Mouse (Mus musculus): ENCODE measurements around the gene Atf7. TPM values are rescaled to one million over a fixed set of nuclear protein-coding genes. Genes with fewer than 3 reads are reported as not detected.

Atf7 gene
- 13.7 and 17.4 TPM in 2 replicates for polyA plus RNA-seq (2014; fragmentation: Nextera tagmentation; extraction: Ambion mirVana)

DNA sequence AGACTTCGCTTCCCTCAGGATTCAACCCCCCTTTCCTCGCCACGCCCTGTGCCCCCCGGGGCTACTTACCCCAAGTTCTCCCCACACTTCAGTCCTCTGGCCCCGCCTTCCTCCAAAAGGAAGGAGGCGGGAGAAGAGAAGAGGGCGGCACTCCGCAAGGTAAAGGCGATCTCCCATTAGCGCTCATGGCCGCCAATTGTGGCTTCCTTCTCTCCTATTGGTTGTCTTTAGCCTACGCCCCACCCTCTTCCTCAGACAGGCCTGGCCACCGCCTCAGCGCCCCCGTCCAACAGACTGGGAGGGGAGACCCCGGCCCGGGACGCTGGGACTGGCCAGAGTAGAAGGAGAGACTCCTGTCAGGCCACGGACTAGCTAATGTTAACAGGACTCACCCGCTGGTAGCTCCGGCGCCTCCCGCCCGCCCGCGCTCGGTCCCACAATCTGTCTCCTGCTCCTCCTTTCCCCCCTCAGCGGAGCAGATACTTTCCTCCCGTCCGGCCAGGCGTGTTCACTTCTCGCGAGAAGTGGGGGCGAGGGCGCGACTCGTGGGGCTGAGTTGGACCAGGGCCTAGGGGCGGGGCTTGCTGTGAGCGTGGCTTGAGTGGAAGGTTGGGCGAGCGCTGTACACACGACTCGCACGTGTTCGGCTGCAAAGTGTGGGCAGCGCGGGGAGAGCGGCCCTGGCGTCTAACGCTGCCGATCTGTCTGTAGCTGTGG, at the start of gene Atf7, which contains the start of gene Gm28047:
Gene Atf7, minus strand, starts transcription at position 495 of the 717 bp plus-strand sequence.
Gene Gm28047, minus strand, starts transcription at position 98 of the 717 bp plus-strand sequence.
- H3K4me3 ChIP-seq (ENCODE audit: low read depth, low read length) = peak within 1 kb of the TSS; percentile 69
- H3K4me1 ChIP-seq (ENCODE audit: control insufficient read depth, insufficient read depth, low read length) = no peaks in the 10 kb centered on the region
- H3K4me2 ChIP-seq (ENCODE audit: low read depth, low read length) = peak within 1 kb of the TSS; percentile 76
- peak; percentile 99 for DNase-seq (ENCODE audit: low spot score)
- H3K9me3 ChIP-seq (replicated peaks; ENCODE audit: control insufficient read depth, low read length) = no peaks in the 10 kb centered on the region
- no peaks in the 10 kb centered on the region for H3K27me3 ChIP-seq (ENCODE audit: control insufficient read depth, insufficient read depth, low read length)
- H3K27ac ChIP-seq (replicated peaks; ENCODE audit: low read depth, low read length) = peak within 1 kb of the TSS; percentile 96
- H3K9ac ChIP-seq (replicated peaks; ENCODE audit: low read length) = peak within 1 kb of the TSS; percentile 86
- peak; percentile 99 for ATAC-seq (replicated peaks; ENCODE audit: insufficient number of reproducible peaks, low FRiP score, low TSS enrichment, low read depth)
- no peaks in the 10 kb centered on the region for H3K36me3 ChIP-seq (replicated peaks; ENCODE audit: control insufficient read depth, insufficient read depth, low read depth, low read length)
- WGBS = under 1% methylated on average over 41 of the region's 51 CpGs

GRCm38 (mm10) chr15:102673548-102673947, 48.3 kb upstream of the Atf7 start:
- Histone ChIP-seq H3K36me3 (replicated peaks; ENCODE audit: control insufficient read depth, insufficient read depth, low read depth, low read length) (no peaks in the 10 kb centered on the region), H3K9ac (replicated peaks; ENCODE audit: low read length) (no peak overlapping the region), H3K4me2 (ENCODE audit: low read depth, low read length) (peak overlapping the region; percentile 8), H3K9me3 (replicated peaks; ENCODE audit: control insufficient read depth, low read length) (no peaks in the 10 kb centered on the region), H3K4me3 (ENCODE audit: low read depth, low read length) (no peak overlapping the region), H3K4me1 (ENCODE audit: control insufficient read depth, insufficient read depth, low read length) (no peaks in the 10 kb centered on the region), H3K27me3 (ENCODE audit: control insufficient read depth, insufficient read depth, low read length) (no peaks in the 10 kb centered on the region), H3K27ac (replicated peaks; ENCODE audit: low read depth, low read length) (peak overlapping the region; percentile 64)
- peak; percentile 83 for DNase-seq (ENCODE audit: low spot score)
- peak; percentile 58; the same call in 1 of the 2 replicates for ATAC-seq (replicated peaks; ENCODE audit: insufficient number of reproducible peaks, low FRiP score, low TSS enrichment, low read depth)
- 3% methylated on average over 10 of the region's 10 CpGs for WGBS

DNA sequence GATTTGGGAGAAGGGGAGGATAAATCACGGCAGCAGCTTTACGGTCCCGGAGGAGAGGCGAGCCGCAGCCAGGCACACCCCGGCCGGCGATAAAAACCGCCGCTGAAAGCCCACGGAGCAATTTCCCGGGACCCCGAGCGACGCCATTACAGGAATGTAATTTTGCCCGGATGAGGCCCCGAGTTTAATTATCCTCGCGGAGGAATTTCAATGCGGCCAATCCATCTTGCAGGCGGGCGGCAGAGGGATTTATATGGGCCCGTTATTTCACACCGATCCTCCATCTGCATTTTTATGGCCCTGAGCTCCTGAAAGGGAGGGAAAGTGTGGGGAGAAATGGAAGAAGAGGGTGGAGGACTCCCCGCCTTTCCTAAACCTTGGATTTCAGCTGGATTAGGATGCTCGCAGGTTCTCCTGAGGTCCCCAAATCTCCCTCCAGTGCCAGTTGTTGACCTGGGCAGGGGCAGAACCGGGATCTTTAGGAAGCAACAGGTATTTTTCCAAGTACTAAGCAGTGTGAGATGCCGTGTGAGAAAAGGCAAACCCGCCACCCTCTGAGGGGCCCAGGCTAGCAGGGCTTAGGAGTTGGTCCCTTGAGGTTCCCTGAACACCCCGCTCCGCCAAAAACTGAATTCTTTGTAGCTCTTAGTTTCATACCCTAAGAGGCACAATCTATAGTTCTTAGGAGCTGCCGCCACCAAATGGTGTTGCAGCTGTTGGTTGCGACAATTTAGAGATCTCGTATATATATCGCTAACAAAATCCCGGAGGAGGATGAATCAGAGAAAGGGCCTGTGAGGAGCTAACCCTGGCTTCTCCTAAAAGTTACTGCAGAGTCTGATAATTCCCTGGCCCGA, 47.2 kb upstream of the Atf7 start, which contains the start of gene Atp5g2:
Gene Atp5g2, minus strand, starts transcription at position 138 of the 857 bp plus-strand sequence.
- Histone ChIP-seq H3K9me3 (replicated peaks; ENCODE audit: control insufficient read depth, low read length) (no peaks in the 10 kb centered on the region), H3K4me3 (ENCODE audit: low read depth, low read length) (peak within 1 kb of the TSS; percentile 43), H3K27me3 (ENCODE audit: control insufficient read depth, insufficient read depth, low read length) (no peaks in the 10 kb centered on the region), H3K36me3 (replicated peaks; ENCODE audit: control insufficient read depth, insufficient read depth, low read depth, low read length) (no peaks in the 10 kb centered on the region), H3K9ac (replicated peaks; ENCODE audit: low read length) (peak within 1 kb of the TSS; percentile 90), H3K4me2 (ENCODE audit: low read depth, low read length) (peak within 1 kb of the TSS; percentile 72), H3K27ac (replicated peaks; ENCODE audit: low read depth, low read length) (peak within 1 kb of the TSS; percentile 99), H3K4me1 (ENCODE audit: control insufficient read depth, insufficient read depth, low read length) (no peaks in the 10 kb centered on the region)
- 3% methylated on average over 37 of the region's 37 CpGs for WGBS
- peak; percentile 73 for DNase-seq (ENCODE audit: low spot score)
- 0 out of 2 replicates have a peak, but pooled peaks have one; percentile 7 for ATAC-seq (replicated peaks; ENCODE audit: insufficient number of reproducible peaks, low FRiP score, low TSS enrichment, low read depth)

DNA sequence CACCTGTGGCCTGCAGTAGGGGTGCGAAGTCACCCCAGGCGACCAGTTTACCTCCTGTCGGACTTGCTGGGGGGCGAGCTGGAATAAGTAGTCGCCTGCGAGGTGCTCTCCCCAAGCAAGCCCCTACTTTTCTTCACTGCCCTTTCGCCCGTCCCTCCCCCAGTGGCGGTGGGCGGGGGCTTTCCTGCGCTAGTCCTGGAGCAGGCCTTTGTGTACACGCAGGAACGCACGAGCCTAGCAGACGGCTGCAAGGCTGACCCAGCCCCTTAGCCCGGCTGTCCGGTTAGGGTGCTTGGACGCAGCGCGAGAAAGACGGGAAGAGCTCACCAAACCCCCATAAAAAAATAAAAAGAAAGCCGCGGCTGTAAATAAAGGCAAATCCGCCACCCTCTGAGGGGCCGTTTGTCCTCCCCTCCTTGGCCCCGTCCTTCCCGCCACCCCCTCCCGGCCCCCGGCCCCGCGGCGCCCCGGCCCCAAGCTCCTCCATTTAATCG, 46.5 kb upstream of the Atf7 start:
- peaks cover 2% of the 10 kb centered on the region for H3K36me3 ChIP-seq (replicated peaks; ENCODE audit: control insufficient read depth, insufficient read depth, low read depth, low read length)
- H3K4me2 ChIP-seq (ENCODE audit: low read depth, low read length) = peak overlapping the region; percentile 72
- peak overlapping the region; percentile 90 for H3K9ac ChIP-seq (replicated peaks; ENCODE audit: low read length)
- DNase-seq (ENCODE audit: low spot score) = peak; percentile 87
- no peaks in the 10 kb centered on the region for H3K4me1 ChIP-seq (ENCODE audit: control insufficient read depth, insufficient read depth, low read length)
- under 1% methylated on average over 31 of the region's 34 CpGs for WGBS
- H3K27ac ChIP-seq (replicated peaks; ENCODE audit: low read depth, low read length) = peak overlapping the region; percentile 99
- ATAC-seq (replicated peaks; ENCODE audit: insufficient number of reproducible peaks, low FRiP score, low TSS enrichment, low read depth) = peak; percentile 69
- peak overlapping the region; percentile 43 for H3K4me3 ChIP-seq (ENCODE audit: low read depth, low read length)
- no peaks in the 10 kb centered on the region for H3K27me3 ChIP-seq (ENCODE audit: control insufficient read depth, insufficient read depth, low read length)
- H3K9me3 ChIP-seq (replicated peaks; ENCODE audit: control insufficient read depth, low read length) = no peaks in the 10 kb centered on the region

DNA sequence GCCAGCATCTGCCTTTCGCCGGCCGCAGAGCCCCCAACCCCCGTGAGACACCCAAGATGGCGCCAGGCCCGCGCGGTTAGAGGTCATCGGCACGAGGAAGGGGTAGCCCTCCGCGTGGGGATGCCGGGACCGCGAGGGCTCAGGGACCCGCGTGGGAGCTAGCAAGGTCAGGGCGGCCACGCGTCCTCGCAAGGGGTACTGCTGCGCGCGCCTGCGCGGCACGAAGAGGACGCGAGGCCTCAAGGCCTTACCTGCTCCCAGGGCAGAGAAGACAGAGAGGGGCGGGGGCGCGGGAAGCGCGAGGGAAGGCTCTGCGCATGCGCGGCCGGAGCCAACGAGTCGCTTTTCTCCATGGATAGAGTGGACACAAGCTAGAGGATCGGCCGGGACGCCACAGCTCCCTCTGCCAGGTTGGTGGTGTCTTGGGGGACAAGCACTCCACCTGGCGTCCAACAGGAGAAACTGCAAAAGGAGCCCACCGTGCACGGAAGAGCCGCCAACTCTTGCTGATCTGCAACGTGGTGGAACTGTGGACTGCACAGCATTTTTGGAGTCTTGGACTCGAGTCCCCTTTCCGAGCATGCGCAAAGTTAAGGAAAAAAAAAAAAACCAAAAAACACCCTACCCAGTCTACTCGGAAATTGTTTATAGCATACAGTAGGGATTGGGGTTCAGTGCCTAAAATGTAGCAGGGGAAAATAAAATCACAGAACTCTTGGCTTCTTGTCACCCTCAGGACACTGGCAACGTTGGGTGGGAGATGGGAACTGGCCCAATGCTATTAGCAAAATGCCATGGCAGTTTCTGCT, 45.7 kb upstream of the Atf7 start:
- under 1% methylated on average over 53 of the region's 53 CpGs for WGBS
- Histone ChIP-seq H3K4me2 (ENCODE audit: low read depth, low read length) (peak overlapping the region; percentile 80), H3K36me3 (replicated peaks; ENCODE audit: control insufficient read depth, insufficient read depth, low read depth, low read length) (peaks cover 6% of the 10 kb centered on the region), H3K9me3 (replicated peaks; ENCODE audit: control insufficient read depth, low read length) (no peaks in the 10 kb centered on the region), H3K4me1 (ENCODE audit: control insufficient read depth, insufficient read depth, low read length) (no peaks in the 10 kb centered on the region), H3K27me3 (ENCODE audit: control insufficient read depth, insufficient read depth, low read length) (no peaks in the 10 kb centered on the region), H3K9ac (replicated peaks; ENCODE audit: low read length) (peak overlapping the region; percentile 99), H3K4me3 (ENCODE audit: low read depth, low read length) (peak overlapping the region; percentile 75), H3K27ac (replicated peaks; ENCODE audit: low read depth, low read length) (peak overlapping the region; percentile 99)
- ATAC-seq (replicated peaks; ENCODE audit: insufficient number of reproducible peaks, low FRiP score, low TSS enrichment, low read depth) (peak; percentile 91), DNase-seq (ENCODE audit: low spot score) (peak; percentile 99)

DNA sequence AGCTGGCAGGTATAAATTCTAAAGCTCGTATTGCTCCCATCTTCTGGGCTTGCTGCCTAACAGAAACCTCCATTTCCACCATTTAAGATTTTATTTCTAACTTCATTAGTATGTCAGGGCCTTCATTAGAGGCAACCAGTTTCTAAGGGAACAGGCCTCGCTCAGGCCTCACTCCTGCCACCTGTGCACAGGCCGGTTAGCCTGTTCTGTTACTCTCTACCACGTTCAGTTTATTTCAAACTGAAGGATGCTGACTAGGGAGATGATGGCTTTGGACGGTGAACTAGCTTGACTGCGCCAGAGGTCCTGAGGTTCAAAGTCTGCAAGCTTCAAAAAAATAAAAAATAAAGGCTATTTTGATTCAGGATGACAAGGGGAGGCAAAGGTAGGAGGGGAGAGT, 45.0 kb upstream of the Atf7 start:
- Histone ChIP-seq H3K4me3 (ENCODE audit: low read depth, low read length) (peak overlapping the region; percentile 75), H3K27ac (replicated peaks; ENCODE audit: low read depth, low read length) (peak overlapping the region; percentile 99), H3K4me1 (ENCODE audit: control insufficient read depth, insufficient read depth, low read length) (no peaks in the 10 kb centered on the region), H3K4me2 (ENCODE audit: low read depth, low read length) (peak overlapping the region; percentile 80), H3K36me3 (replicated peaks; ENCODE audit: control insufficient read depth, insufficient read depth, low read depth, low read length) (peaks cover 6% of the 10 kb centered on the region), H3K9me3 (replicated peaks; ENCODE audit: control insufficient read depth, low read length) (no peaks in the 10 kb centered on the region), H3K27me3 (ENCODE audit: control insufficient read depth, insufficient read depth, low read length) (no peaks in the 10 kb centered on the region), H3K9ac (replicated peaks; ENCODE audit: low read length) (peak overlapping the region; percentile 99)
- DNase-seq (ENCODE audit: low spot score) (no peak), ATAC-seq (replicated peaks; ENCODE audit: insufficient number of reproducible peaks, low FRiP score, low TSS enrichment, low read depth) (no peak)
- WGBS = 18% methylated on average over 6 of the region's 6 CpGs

- Histone ChIP-seq H3K27ac (replicated peaks; ENCODE audit: low read depth, low read length) (no peak overlapping the region), H3K9ac (replicated peaks; ENCODE audit: low read length) (no peak overlapping the region), H3K9me3 (replicated peaks; ENCODE audit: control insufficient read depth, low read length) (no peaks in the 10 kb centered on the region), H3K36me3 (replicated peaks; ENCODE audit: control insufficient read depth, insufficient read depth, low read depth, low read length) (peaks cover 6% of the 10 kb centered on the region), H3K4me1 (ENCODE audit: control insufficient read depth, insufficient read depth, low read length) (no peaks in the 10 kb centered on the region), H3K27me3 (ENCODE audit: control insufficient read depth, insufficient read depth, low read length) (no peaks in the 10 kb centered on the region), H3K4me2 (ENCODE audit: low read depth, low read length) (no peak overlapping the region), H3K4me3 (ENCODE audit: low read depth, low read length) (no peak overlapping the region)
- 87% methylated on average over 8 of the region's 8 CpGs for WGBS
- DNase-seq (ENCODE audit: low spot score) (no peak), ATAC-seq (replicated peaks; ENCODE audit: insufficient number of reproducible peaks, low FRiP score, low TSS enrichment, low read depth) (no peak)
These were observed 44.3 kb upstream of the Atf7 start for GRCm38 (mm10) chr15:102669571-102669970.

Data from embryonic facial prominence, embryonic 11.5 days (tissue).